9 mouse cellular contexts compared by ENCODE assay signal in genomic region chr11:120343519-120344309, GRCm38 (mm10). TPM values are rescaled to one million over a fixed set of nuclear protein-coding genes. Genes with fewer than 3 reads are reported as not detected.
DNase-seq lines count a peak whose midpoint lies in the region; ATAC-seq lines count a peak whose summit lies in the region.
"Had no signal": no experiment of that assay in that cellular context is flagged by ENCODE, and none has a peak within 500 bp of the region (broad histone marks: within the 10 kb centered on the region; RNA-seq: fewer than 3 reads in every experiment).

No protein-coding gene starts in this region.

- H3K4me3 ChIP-seq in midbrain, embryonic 13.5 days (replicated peaks), result 0 out of 2 replicates have a peak overlapping the region, but pooled peaks have one; percentile 5

- DNase-seq in kidney, postnatal 10 days, result peak; percentile 27
- no peak for DNase-seq in kidney, postnatal 36 days
- peak; percentile 81 for DNase-seq in ZHBTc4 (ENCODE audit: low read depth, low spot score)
- DNase-seq in heart, postnatal 4 days, result peak; percentile 56
- no peak for DNase-seq in left cerebral cortex, adult 9 months (ENCODE audit: low spot score in 2 of 2)

- ATAC-seq in midbrain, embryonic 13.5 days, result no peak
- ATAC-seq in erythroid progenitor cell, adult 5-6 weeks (replicated peaks; ENCODE audit: low FRiP score, poor library complexity, severe bottlenecking), result no peak
- no peak for ATAC-seq in cerebellum, adult (ENCODE audit: insufficient number of reproducible peaks, low FRiP score, low TSS enrichment)

- no peaks in the 10 kb centered on the region for H3K27me3 ChIP-seq in midbrain, embryonic 13.5 days

- peaks cover 23% of the 10 kb centered on the region for H3K4me1 ChIP-seq in midbrain, embryonic 13.5 days (replicated peaks)

- 80% methylated on average over 5 of the region's 5 CpGs for WGBS in midbrain, embryonic 13.5 days

- H3K9ac ChIP-seq in midbrain, embryonic 13.5 days (replicated peaks), result peak overlapping the region; percentile 32; the same call in 1 of the 2 replicates

- no peaks in the 10 kb centered on the region for H3K9me3 ChIP-seq in midbrain, embryonic 13.5 days

- peak overlapping the region; percentile 67 for H3K27ac ChIP-seq in midbrain, embryonic 13.5 days

- peak overlapping the region; percentile 85; the same call in 1 of the 2 replicates for H3K4me2 ChIP-seq in midbrain, embryonic 13.5 days (replicated peaks)

- peaks cover 27% of the 10 kb centered on the region for H3K36me3 ChIP-seq in midbrain, embryonic 13.5 days

RNA-seq across cellular contexts. Expression of gene Actg1, which starts 4.6 kb away (rescaled TPM):
- total RNA-seq in heart, postnatal 4 days (2021), result 1,000 to 10,000 TPM in 1 of 2 experiments, 100 to 1,000 TPM in 1; 930 to 1,002 TPM
- polyA plus RNA-seq in midbrain, embryonic 13.5 days (2015; fragmentation: Nextera tagmentation; extraction: Ambion mirVana), result 3,928 and 4,113 TPM in 2 replicates
- total RNA-seq in erythroid progenitor cell, adult 5-6 weeks (2015; ENCODE audit: low replicate concordance), result 531 and 597 TPM in 2 replicates
- total RNA-seq in erythroid progenitor cell, adult 5-6 weeks (2017; ENCODE audit: low replicate concordance), result 282 and 330 TPM in 2 replicates

RNA-seq across cellular contexts. Expression of gene Fscn2, which starts 17.6 kb away (rescaled TPM):
- under 1 TPM in 1 of 2 experiments, not detected in 1; 0.34 TPM for total RNA-seq in heart, postnatal 4 days (2021)
- polyA plus RNA-seq in midbrain, embryonic 13.5 days (2015; fragmentation: Nextera tagmentation; extraction: Ambion mirVana), result 1.9 and 2.2 TPM in 2 replicates
- not detected in 2 replicates for total RNA-seq in erythroid progenitor cell, adult 5-6 weeks (2015; ENCODE audit: low replicate concordance)
- total RNA-seq in erythroid progenitor cell, adult 5-6 weeks (2017; ENCODE audit: low replicate concordance), result not detected in 2 replicates
- polyA plus RNA-seq: large intestine, adult 2 months had no signal

RNA-seq across cellular contexts. Expression of gene Faap100, which starts 34.9 kb away (rescaled TPM):
- 10 to 100 TPM; 31.4 to 34.4 TPM for total RNA-seq in heart, postnatal 4 days (2021)
- polyA plus RNA-seq in midbrain, embryonic 13.5 days (2015; fragmentation: Nextera tagmentation; extraction: Ambion mirVana), result 80.9 and 81.1 TPM in 2 replicates
- total RNA-seq in erythroid progenitor cell, adult 5-6 weeks (2015; ENCODE audit: low replicate concordance), result 6.1 and 8.0 TPM in 2 replicates
- total RNA-seq in erythroid progenitor cell, adult 5-6 weeks (2017; ENCODE audit: low replicate concordance), result 2.0 and 9.4 TPM in 2 replicates

Comparison
In these comparisons a context has a peak if more than half of its experiments do, and no peak if none do; other contexts are left out.
1. DNase-seq: peak in kidney, postnatal 10 days (single experiment), ZHBTc4 (single experiment) and heart, postnatal 4 days (single experiment); none in kidney, postnatal 36 days (0 of 2) and left cerebral cortex, adult 9 months (0 of 2).